Mouse (Mus musculus): ENCODE data around the gene Rev1. TPM values are rescaled to one million over a fixed set of nuclear protein-coding genes. Genes with fewer than 3 reads are reported as not detected.

Gene Rev1
- polyA plus RNA-seq, 1 experiment from 2014 or later: 15.3 TPM

GRCm38 (mm10) chr1:38014551-38015203, 114.9 kb downstream of the Rev1 start:
- peak overlapping the region; percentile 67 for H3K27ac ChIP-seq
- 87% methylated on average over 2 of the region's 2 CpGs for WGBS (ENCODE audit: insufficient replicate concordance)
- ATAC-seq (ENCODE audit: low read depth): peak; percentile 74
- H3K4me2 ChIP-seq: peak overlapping the region; percentile 34
- H3K27me3 ChIP-seq: no peaks in the 10 kb centered on the region
- peaks cover 53% of the 10 kb centered on the region for H3K4me1 ChIP-seq (replicated peaks)
- H3K9me3 ChIP-seq (replicated peaks): no peaks in the 10 kb centered on the region
- peak; percentile 44 for DNase-seq
- no peak overlapping the region for H3K4me3 ChIP-seq (replicated peaks)
- H3K9ac ChIP-seq: no peak overlapping the region
- peaks cover 24% of the 10 kb centered on the region for H3K36me3 ChIP-seq

GRCm38 (mm10) chr1:38012509-38012908, 117.1 kb downstream of the Rev1 start:
- Histone ChIP-seq H3K36me3 (0 out of 2 replicates have a peak, but pooled peaks cover 3% of the 10 kb centered on the region), H3K4me1 (replicated peaks) (peaks cover 74% of the 10 kb centered on the region), H3K4me3 (replicated peaks) (peak overlapping the region; percentile 26), H3K27ac (peak overlapping the region; percentile 98), H3K9ac (peak overlapping the region; percentile 66), H3K9me3 (replicated peaks) (no peaks in the 10 kb centered on the region), H3K27me3 (no peaks in the 10 kb centered on the region), H3K4me2 (peak overlapping the region; percentile 66)
- DNase-seq: no peak
- ATAC-seq (ENCODE audit: low read depth): peak; percentile 58

- peak overlapping the region; percentile 98 for H3K27ac ChIP-seq
- peak overlapping the region; percentile 66 for H3K4me2 ChIP-seq
- H3K36me3 ChIP-seq: 0 out of 2 replicates have a peak, but pooled peaks cover 3% of the 10 kb centered on the region
- DNase-seq (no peak), ATAC-seq (ENCODE audit: low read depth) (peak; percentile 26)
- peak overlapping the region; percentile 27 for H3K4me3 ChIP-seq (replicated peaks)
- WGBS (ENCODE audit: insufficient replicate concordance): 24% methylated on average over 3 of the region's 3 CpGs
- H3K4me1 ChIP-seq (replicated peaks): peaks cover 78% of the 10 kb centered on the region
- no peaks in the 10 kb centered on the region for H3K9me3 ChIP-seq (replicated peaks)
- peak overlapping the region; percentile 66 for H3K9ac ChIP-seq
- H3K27me3 ChIP-seq: no peaks in the 10 kb centered on the region
Measured at GRCm38 (mm10) chr1:38012104-38012503, 117.5 kb downstream of the Rev1 start.

DNA sequence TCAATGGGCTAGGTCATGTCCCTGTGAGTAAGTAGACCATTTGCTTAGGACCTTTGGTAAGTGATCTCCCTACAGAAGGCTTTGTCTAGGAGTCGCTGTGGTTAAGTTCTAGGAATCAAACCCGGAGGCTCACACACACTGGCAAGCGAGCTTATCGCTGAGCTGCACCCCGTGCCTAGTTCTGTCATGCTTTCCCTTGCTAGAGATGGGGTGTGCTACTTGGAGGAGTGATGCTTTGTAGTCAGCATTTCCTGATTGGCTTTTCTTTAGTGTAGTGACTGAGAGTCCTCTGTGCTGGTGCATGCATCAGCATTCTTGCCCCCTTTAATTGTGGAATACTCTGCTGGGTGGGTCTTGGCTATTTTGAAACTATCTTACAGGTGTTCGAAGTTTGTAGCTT, 118.0 kb downstream of the Rev1 start:
- Histone ChIP-seq H3K9ac (peak overlapping the region; percentile 66), H3K4me2 (peak overlapping the region; percentile 66), H3K4me1 (replicated peaks) (peaks cover 82% of the 10 kb centered on the region), H3K27ac (peak overlapping the region; percentile 98), H3K9me3 (replicated peaks) (no peaks in the 10 kb centered on the region), H3K27me3 (no peaks in the 10 kb centered on the region), H3K36me3 (0 out of 2 replicates have a peak, but pooled peaks cover 3% of the 10 kb centered on the region), H3K4me3 (replicated peaks) (peak overlapping the region; percentile 27)
- peak; percentile 85 for DNase-seq
- WGBS (ENCODE audit: insufficient replicate concordance): 17% methylated on average over 6 of the region's 6 CpGs
- peak; percentile 94 for ATAC-seq (ENCODE audit: low read depth)

DNA sequence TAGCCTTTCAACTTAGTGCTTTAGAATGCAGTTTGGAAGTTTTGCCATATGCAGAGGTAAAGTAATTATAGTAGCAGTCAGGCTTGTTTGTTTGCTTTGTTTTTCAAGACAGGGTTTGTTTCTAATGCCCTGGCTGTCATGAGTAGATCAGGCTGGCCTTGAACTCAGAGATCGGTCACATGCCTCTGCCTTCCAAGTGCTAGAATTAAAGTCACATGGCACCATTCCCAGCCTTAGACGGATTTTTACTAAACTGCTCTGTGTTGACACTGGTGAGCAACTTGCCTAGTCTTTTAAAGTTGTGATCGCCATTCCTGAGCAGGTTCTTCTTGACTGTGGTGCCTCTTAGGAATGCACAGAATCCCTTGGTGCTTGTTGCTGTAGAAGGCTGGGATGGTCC, 122.9 kb downstream of the Rev1 start:
- no peak for ATAC-seq (ENCODE audit: low read depth)
- no peaks in the 10 kb centered on the region for H3K27me3 ChIP-seq
- WGBS (ENCODE audit: insufficient replicate concordance): 67% methylated on average over 3 of the region's 3 CpGs
- peak overlapping the region; percentile 52 for H3K9ac ChIP-seq
- H3K36me3 ChIP-seq: 0 out of 2 replicates have a peak, but pooled peaks cover 3% of the 10 kb centered on the region
- H3K4me3 ChIP-seq (replicated peaks): no peak overlapping the region
- peaks cover 87% of the 10 kb centered on the region for H3K4me1 ChIP-seq (replicated peaks)
- no peak overlapping the region for H3K4me2 ChIP-seq
- no peaks in the 10 kb centered on the region for H3K9me3 ChIP-seq (replicated peaks)
- H3K27ac ChIP-seq: peak overlapping the region; percentile 58
- no peak for DNase-seq

DNA sequence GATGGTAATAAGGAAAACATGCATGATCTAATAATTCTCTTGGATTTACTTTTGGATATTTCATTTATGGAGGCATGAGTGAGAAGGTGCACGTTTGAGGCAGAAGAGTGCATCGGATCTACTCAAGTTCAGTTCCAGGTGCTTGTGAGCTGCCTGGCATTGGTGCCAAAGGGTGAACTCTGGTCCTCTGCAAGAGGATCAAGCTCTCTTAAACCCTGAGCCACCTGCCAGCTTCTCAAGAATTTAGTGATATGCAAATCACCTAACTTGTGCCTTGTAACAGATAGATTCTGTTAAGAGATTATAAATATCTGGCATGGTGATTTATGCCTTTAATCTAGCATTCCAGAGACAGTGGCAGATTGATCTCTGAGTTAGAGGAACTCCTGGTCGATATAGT, 126.6 kb downstream of the Rev1 start:
- H3K9ac ChIP-seq: 0 out of 2 replicates have a peak overlapping the region, but pooled peaks have one; percentile 33
- DNase-seq (no peak), ATAC-seq (ENCODE audit: low read depth) (no peak)
- no peak overlapping the region for H3K4me3 ChIP-seq (replicated peaks)
- no peak overlapping the region for H3K27ac ChIP-seq
- peaks cover 78% of the 10 kb centered on the region for H3K4me1 ChIP-seq (replicated peaks)
- H3K4me2 ChIP-seq: no peak overlapping the region
- H3K36me3 ChIP-seq: 0 out of 2 replicates have a peak, but pooled peaks cover 4% of the 10 kb centered on the region
- H3K9me3 ChIP-seq (replicated peaks): no peaks in the 10 kb centered on the region
- no peaks in the 10 kb centered on the region for H3K27me3 ChIP-seq
- 57% methylated on average over 3 of the region's 3 CpGs for WGBS (ENCODE audit: insufficient replicate concordance)

Other genes starting within 250 kb of the Rev1 start
- gene Mitd1, start 239.4 kb downstream of the Rev1 start, polyA plus RNA-seq (2015; fragmentation: Nextera tagmentation; extraction: Ambion mirVana): 16.0 and 22.9 TPM in 2 replicates
- gene Mrpl30, start 239.3 kb downstream of the Rev1 start, polyA plus RNA-seq (2015; fragmentation: Nextera tagmentation; extraction: Ambion mirVana): 222 and 231 TPM in 2 replicates
- gene Lyg2, start 213.3 kb downstream of the Rev1 start, polyA plus RNA-seq (2015; fragmentation: Nextera tagmentation; extraction: Ambion mirVana): not detected in 2 replicates
- not detected in 2 replicates for gene Lyg1, start 172.0 kb downstream of the Rev1 start, polyA plus RNA-seq (2015; fragmentation: Nextera tagmentation; extraction: Ambion mirVana)
- 80.9 and 88.7 TPM in 2 replicates for gene Txndc9, start 131.9 kb downstream of the Rev1 start, polyA plus RNA-seq (2015; fragmentation: Nextera tagmentation; extraction: Ambion mirVana)
- gene Eif5b, start 131.8 kb downstream of the Rev1 start, polyA plus RNA-seq (2015; fragmentation: Nextera tagmentation; extraction: Ambion mirVana): 25.1 and 28.3 TPM in 2 replicates